Mouse (Mus musculus): ENCODE measurements at regions not wholly inside any gene's neighbourhood (a gene's known extent, or its start where the extent isn't known, plus 50 kb on each side); places are given as distances from the start of the nearest gene placed in this dataset.

GRCm38 (mm10) chrX:68313486-68313885, 364.9 kb upstream of the Fmr1 start:
- DNase-seq = peak; percentile 45

All from liver (tissue).